11 mouse cellular contexts compared by ENCODE assay signal in the genomic region with DNA sequence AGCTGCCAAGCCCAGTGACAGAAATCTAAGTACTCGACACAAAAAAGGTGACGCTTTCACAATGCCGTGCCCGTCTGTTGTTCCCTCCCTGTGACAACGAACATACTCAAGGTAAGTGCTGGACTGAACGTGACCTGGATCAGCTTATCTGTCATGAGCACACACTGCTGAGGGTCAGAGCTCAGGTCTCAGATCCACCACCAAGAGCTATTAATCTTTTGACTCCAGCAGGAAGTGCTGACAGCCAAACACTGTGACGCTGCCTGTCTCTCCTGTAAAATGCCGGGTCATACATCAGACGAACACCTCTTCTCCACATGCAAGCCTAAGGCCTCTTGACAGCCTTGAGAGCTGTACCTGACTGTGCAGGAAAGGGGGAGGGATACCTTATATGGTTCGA.
A peak's percentile ranks its signal among the peaks of the same experiment; 100 is the strongest.
DNase-seq lines count a peak whose midpoint lies in the region; ATAC-seq and TF ChIP-seq lines count a peak whose summit lies in the region.
"Had no signal": no experiment of that assay in that cellular context is flagged by ENCODE, and none has a peak within 500 bp of the region (broad histone marks: within the 10 kb centered on the region; RNA-seq: fewer than 3 reads in every experiment).

No protein-coding gene starts in this region.

- TF ChIP-seq POLR2A in liver, adult 2 months (IDR thresholded peaks at IDR 0.05; ENCODE audit: extremely low read depth, insufficient read depth, low read length) = no peak

- 6% methylated on average over 10 of the region's 10 CpGs for WGBS in heart, embryonic 14.5 days
- WGBS in liver, adult 2 months = 22% methylated on average over 10 of the region's 10 CpGs

- no peaks in the 10 kb centered on the region for H3K36me3 ChIP-seq in heart, embryonic 14.5 days (ENCODE audit: control insufficient read depth, insufficient read depth, low read length)
- H3K36me3 ChIP-seq in liver, adult 2 months (ENCODE audit: control insufficient read depth, insufficient read depth, low read length) = no peaks in the 10 kb centered on the region
- H3K36me3 ChIP-seq: limb, embryonic 15.5 days; neural tube, embryonic 12.5 days had no signal

- H3K4me3 ChIP-seq in heart, embryonic 14.5 days (ENCODE audit: control insufficient read depth in 1 of 2, insufficient read depth in 1 of 2, low read depth in 1 of 2, low read length in 2 of 2) = no peak overlapping the region
- no peak overlapping the region for H3K4me3 ChIP-seq in liver, adult 2 months (ENCODE audit: insufficient read depth, low read depth, low read length)
- H3K4me3 ChIP-seq: limb, embryonic 15.5 days; neural tube, embryonic 12.5 days had no signal

- ATAC-seq in heart, embryonic 14.5 days (ENCODE audit: insufficient number of reproducible peaks, insufficient read depth, low FRiP score, low read depth) = no peak

- H3K27ac ChIP-seq in heart, embryonic 14.5 days (replicated peaks in 1 of 2; ENCODE audit: control insufficient read depth in 1 of 2, insufficient read depth in 1 of 2, low read depth in 2 of 2, low read length in 2 of 2) = no peak overlapping the region
- H3K27ac ChIP-seq in liver, adult 2 months (replicated peaks; ENCODE audit: insufficient read depth, low read depth, low read length) = no peak overlapping the region
- H3K27ac ChIP-seq: limb, embryonic 15.5 days; neural tube, embryonic 12.5 days had no signal

- intact Hi-C loops in heart, postnatal 10 days (cut with DNase I) = no loop called here

- H3K79me2 ChIP-seq in liver, adult 2 months (ENCODE audit: control insufficient read depth, insufficient read depth, low read length) = no peaks in the 10 kb centered on the region

- TF ChIP-seq CTCF in liver, adult 2 months (IDR thresholded peaks at IDR 0.05; ENCODE audit: low read depth, low read length) = no peak

- no peaks in the 10 kb centered on the region for H3K27me3 ChIP-seq in heart, embryonic 14.5 days (ENCODE audit: control insufficient read depth, insufficient read depth, low read length)
- H3K27me3 ChIP-seq in liver, adult 2 months (ENCODE audit: control insufficient read depth, insufficient read depth, low read length) = no peaks in the 10 kb centered on the region
- H3K27me3 ChIP-seq: limb, embryonic 15.5 days; neural tube, embryonic 12.5 days had no signal

- peaks cover 0 to 4% of the 10 kb centered on the region in 2 experiments; a peak in 2 of 4 replicates for H3K4me1 ChIP-seq in heart, embryonic 14.5 days (ENCODE audit: control insufficient read depth in 2 of 2, insufficient read depth in 2 of 2, low read length in 2 of 2)
- peaks cover 4% of the 10 kb centered on the region; the same call in 1 of the 2 replicates for H3K4me1 ChIP-seq in liver, adult 2 months (ENCODE audit: control insufficient read depth, insufficient read depth, low read length)

- H3K9ac ChIP-seq in heart, embryonic 14.5 days (ENCODE audit: low read length) = no peak overlapping the region
- H3K9ac ChIP-seq in liver, adult 2 months (ENCODE audit: low read depth, low read length) = 0 out of 2 replicates have a peak overlapping the region, but pooled peaks have one; percentile 17
- H3K9ac ChIP-seq: limb, embryonic 15.5 days; neural tube, embryonic 12.5 days had no signal

- DNase-seq in heart, postnatal 10 days = no peak
- peak; percentile 77 for DNase-seq in 416B (ENCODE audit: low read depth)
- DNase-seq in c-Kit-positive CD71-positive TER-119-positive erythroid progenitor cells, embryonic 14.5 days (ENCODE audit: low spot score) = peak; percentile 19
- peak; percentile 53 for DNase-seq in liver, adult 2 months (ENCODE audit: extremely low read depth, low read depth, low spot score)
- DNase-seq in adrenal gland, postnatal 36 days = no peak
- no peak for DNase-seq in right cerebral cortex, postnatal 10 days (ENCODE audit: low spot score in 2 of 2)
- no peak for DNase-seq in spleen, adult 18-20 months
- DNase-seq: adrenal gland, postnatal 14 days had no signal

- H3K9me3 ChIP-seq in heart, embryonic 14.5 days (ENCODE audit: control insufficient read depth, low read length) = no peaks in the 10 kb centered on the region
- H3K9me3 ChIP-seq: limb, embryonic 15.5 days; neural tube, embryonic 12.5 days had no signal

- H3K4me2 ChIP-seq in heart, embryonic 14.5 days (ENCODE audit: low read length) = peak overlapping the region; percentile 36; the same call in 1 of the 2 replicates
- H3K4me2 ChIP-seq: limb, embryonic 15.5 days; neural tube, embryonic 12.5 days had no signal

Comparison
In these comparisons a context has a peak if more than half of its experiments do, and no peak if none do; other contexts are left out.
1. DNase-seq: peak in 416B (single experiment), c-Kit-positive CD71-positive TER-119-positive erythroid progenitor cells, embryonic 14.5 days (single experiment) and liver, adult 2 months (single experiment); none in heart, postnatal 10 days (0 of 2), adrenal gland, postnatal 36 days (0 of 2), right cerebral cortex, postnatal 10 days (0 of 2) and spleen, adult 18-20 months (0 of 2).